Mouse (Mus musculus): ENCODE measurements around the gene Hyal2.
"Not testable (repeated sequence)": the region's sequence is repeated elsewhere in the genome, so short reads cannot be mapped to it uniquely, and the experiment has no call there.

The Hyal2 gene

GRCm38 (mm10) chr9:107547026-107547425, 20.7 kb upstream of the Hyal2 start, which contains the start of gene Zmynd10:
Gene Zmynd10, plus strand, starts transcription at chr9:107547298.
- DNase-seq = peak; percentile 72 to 73

GRCm38 (mm10) chr9:107547957-107548356, 19.8 kb upstream of the Hyal2 start:
- no peak for DNase-seq

DNA sequence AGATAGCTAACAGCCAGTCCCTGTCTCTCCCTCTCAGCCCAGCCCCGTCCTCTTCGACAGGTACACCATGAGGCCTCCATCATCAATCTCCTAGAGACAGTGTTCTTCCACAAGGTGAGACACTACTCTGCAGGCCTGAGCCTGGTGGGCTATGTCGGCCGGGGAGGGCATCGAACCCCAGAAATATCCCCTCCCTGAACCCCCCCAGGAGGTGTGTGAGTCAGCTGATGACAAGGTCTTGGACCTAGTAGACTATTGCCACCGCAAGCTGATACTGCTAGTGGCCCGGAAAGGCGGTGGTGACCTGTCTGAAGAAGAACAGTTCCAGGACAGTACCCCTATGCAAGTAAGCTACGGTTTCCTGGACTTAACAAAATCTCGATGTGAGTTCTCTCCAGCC, 18.9 kb upstream of the Hyal2 start:
- DNase-seq = no peak

- no peak for DNase-seq
These were observed 18.3 kb upstream of the Hyal2 start for GRCm38 (mm10) chr9:107549297-107550074.

- DNase-seq = no peak
These were observed 17.1 kb upstream of the Hyal2 start for GRCm38 (mm10) chr9:107550491-107551116.

DNA sequence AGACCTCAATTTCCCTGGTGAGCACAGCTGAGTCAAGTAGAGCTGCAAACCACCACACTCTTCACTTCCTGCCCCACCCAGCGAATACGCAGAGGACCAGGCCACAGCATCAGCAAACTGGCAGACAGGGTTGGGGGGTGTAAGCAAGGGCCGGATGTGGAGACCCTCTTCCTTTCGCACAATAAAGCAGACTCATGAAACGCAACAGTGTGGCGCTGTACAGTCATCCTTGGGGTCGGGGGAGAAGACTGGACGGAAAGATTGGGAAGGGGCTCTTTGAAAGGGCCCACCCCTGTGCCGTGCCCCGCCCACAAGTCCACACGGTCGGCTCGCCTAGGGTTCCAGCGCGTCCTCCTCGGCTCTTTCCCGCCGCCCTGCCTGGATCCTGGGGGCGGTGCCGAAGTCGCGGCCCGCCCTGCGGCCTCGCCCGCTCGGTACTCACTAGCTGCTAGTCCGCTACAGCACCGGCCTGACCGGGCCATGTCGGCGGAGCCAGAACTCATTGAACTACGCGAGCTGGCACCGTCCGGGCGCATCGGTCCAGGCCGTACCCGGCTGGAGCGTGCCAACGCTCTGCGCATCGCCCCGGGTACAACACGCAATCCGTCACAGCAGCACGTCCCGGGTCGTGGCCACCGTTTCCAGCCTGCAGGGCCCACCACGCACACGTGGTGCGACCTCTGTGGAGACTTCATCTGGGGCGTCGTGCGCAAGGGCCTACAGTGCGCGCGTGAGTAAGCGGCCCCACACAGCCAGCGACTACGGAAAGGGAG, 16.4 kb upstream of the Hyal2 start, which contains the start of gene Rassf1:
Rassf1 (plus strand) TSS at position 439 of the 773 bp plus-strand sequence.
- peak; percentile 58 to 62 for DNase-seq

DNA sequence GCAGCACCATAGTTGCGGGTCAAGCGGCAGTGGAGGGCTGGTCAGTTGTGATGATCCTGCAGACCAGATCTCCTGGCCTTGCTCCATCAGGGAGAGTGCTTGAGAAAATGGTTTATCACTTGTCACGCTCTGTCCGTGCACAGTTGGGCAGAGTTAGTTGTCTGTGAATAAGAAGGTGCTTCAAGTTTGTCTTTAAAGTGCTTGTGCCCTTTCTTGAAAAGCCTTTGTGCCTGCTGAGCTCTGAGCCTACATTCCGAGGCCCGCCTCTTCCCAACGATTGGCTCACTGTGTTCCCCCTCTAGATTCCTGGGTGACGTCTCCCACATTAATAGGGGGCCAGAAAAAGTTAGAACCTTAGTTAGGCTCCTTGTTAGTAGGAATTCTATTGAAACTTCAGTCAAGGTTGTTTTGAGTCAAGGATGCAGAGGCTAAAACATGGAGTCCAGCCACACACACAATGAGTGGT, 15.8 kb upstream of the Hyal2 start:
- no peak for DNase-seq

- no peak for DNase-seq
These were observed 14.9 kb upstream of the Hyal2 start for GRCm38 (mm10) chr9:107552690-107553393.

DNA sequence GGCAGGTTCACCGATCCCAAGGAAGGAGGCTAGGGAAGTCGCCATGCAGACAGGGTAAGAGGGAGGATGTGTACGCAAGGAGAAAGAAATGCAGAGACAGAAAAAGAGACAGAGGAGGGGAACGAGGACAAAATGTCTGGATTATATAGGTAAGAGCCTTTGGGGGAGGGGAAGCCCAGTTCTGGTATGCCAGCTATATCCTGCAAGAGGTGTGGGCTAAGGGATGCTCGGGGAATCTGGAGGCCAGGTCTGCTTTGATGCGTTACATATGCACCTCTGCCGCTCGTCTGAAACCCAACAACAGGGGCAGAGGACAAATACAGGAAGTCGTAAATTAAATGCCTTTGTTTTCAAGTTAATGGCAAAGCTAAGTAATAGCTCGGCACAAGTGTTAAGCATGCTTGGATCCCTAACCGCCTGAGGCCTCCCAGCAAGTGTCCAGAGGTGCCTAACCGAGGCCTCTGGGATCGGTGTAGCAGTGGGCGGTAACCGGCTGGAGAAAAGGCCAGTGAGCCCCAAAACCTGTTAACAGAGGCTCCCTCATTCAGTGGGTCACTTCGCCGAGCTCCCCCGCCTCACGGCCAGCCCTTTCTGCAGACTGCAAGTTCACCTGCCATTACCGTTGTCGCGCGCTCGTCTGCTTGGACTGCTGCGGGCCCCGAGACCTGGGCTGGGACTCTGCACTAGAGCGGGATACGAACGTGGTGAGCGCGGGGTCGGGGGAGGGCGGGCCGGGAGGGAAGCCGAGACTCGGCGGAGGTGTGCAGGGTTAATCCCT, 14.0 kb upstream of the Hyal2 start:
- peak; percentile 54 for DNase-seq

DNA sequence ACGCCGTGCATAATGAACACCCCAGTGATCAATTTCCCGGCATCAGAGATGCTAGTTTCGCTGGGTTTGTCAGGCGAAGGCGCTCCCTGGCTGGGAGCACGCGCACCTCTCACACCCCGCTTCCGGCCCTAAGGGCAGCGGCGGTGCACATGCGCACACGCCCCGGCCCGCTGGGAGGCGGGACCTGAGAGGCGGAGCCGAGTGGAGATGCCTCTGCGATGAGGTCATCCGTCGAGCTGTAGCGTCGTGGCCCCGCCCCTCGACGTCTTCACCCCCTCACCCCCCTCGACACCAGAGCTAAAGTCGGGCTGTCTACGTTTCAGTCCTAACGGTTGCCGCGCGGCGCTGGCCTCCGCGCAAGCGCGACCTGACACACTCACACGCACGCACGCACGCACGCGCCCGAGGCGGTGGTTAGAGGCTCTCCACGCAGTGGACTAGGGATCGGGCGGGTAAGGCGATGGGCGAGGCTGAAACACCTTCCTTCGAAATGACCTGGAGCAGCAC, 13.4 kb upstream of the Hyal2 start:
- DNase-seq = peak; percentile 93

- DNase-seq = no peak
These were observed 12.7 kb upstream of the Hyal2 start for GRCm38 (mm10) chr9:107555031-107555457.

DNA sequence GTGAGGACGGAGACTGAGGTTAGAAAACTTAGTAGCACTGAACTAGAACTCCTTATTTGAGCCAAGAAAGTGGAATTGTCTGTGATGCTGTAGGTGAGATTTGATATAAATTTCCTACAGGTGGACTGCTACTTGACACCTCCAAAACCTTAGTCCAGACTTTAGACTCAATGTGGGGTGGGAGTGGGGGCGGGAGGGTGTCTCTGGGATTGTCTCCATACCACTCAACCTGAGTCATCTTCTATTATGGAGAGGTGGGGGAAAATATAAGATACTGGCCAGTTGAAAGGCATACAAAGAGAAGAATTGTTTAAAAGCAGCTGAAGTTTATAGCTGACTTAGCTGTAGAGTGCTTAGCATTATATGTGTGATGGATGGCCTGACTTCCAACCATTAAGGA, 12.0 kb upstream of the Hyal2 start:
- no peak for DNase-seq

GRCm38 (mm10) chr9:107556346-107556745, 11.4 kb upstream of the Hyal2 start:
- DNase-seq = no peak

GRCm38 (mm10) chr9:107563029-107563581, 4.6 kb upstream of the Hyal2 start, which contains the start of gene Tusc2:
Gene Tusc2, plus strand, starts transcription at chr9:107563255.
- peak; percentile 85 to 87 for DNase-seq

DNA sequence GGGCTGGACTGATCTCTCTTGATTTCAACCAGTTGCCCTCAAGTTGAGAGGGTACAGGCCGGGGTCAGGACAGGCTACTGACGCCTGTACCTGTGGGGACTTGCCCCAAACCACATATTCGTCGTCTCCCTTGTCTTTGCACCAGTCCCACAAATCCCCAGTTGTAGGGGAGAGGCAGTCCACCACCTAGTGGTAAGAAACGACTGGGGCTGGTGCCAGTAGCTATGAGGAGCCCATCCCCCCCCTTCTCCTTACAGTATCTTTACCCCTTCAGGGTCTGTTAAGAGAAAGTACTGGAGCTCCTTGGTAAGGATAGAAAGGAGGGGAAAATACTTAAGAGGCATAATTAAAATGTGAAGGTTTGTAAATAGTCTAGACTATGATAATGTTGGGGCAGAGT, 2.2 kb upstream of the Hyal2 start:
- DNase-seq = not testable (repeated sequence)

DNA sequence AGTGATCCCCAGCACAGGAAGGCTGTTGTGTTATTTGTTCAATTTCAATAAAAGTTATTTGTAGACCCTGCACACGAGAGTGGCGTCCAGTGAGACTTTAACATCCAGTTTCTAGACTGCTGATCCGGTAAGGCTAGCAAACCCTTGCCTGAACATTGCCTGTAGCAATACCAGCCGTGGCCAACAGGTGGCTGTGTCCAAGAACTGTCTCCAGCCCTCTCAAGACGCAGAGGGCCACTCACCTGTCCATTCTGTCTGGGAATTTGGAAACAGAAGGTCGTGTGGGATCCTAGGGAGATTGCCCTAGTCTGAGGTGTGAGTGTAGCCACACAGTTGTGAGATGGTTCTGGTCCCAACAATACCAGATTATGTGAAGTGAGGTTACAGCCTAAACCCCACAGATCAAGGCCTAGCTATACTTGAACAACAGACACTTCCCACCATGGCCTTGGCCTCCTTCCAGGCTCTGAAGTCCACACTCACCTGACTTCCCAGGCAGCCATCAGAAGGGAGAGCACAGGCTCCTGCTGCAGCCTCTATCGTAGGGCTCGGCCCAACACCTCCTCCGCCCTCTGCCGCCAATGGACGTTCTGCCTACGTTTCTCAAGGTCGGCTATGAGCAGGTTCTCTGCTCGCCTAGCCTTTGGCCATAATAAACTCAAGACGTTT, 1.6 kb upstream of the Hyal2 start:
- DNase-seq = peak; percentile 63 to 85

- no peak for DNase-seq
These were observed 890 bp upstream of the Hyal2 start for GRCm38 (mm10) chr9:107566855-107567254.

DNA sequence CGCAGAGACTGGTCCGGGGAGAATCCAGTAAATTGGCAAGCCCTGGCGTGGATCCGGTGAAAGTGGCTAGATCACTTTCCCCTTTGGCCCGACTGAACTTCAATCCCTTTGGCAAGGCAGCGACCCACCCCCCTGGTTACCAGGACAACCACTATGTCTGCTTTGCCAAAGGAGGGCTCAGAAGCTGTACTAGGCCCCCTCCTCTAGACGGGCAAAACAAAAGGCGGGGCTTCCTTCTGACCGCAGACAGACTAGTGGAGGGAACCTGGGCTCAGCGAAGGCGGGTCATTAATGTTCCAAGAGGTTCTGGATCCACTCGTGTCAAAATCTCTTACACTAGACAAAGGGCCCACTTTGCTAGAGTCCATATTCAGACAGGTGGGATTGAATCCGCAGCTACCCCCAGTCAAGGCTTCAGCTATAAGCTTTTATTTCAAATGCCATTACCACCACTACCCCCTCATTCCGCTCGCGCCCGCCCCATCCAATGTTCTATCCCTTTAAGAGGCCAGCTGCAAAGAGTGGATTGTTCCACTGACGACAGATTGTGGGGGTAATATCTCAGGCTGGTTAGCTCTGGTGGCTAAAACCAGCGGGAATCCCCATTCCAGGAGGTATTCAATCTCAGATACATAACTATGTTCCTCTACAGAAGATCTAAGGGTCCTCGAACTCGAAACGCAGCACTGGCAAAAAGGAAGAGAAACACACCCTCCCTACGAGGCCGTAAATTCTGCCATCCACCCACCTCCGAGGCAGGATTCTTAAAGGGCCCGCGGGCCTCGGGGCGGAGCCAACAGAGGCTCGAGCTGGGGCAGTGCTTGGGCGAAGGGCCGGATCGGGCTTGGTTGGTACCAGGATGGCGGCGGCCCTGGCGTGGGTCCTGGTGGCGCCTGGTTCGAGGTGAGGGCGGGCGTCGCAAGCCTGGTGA, 851 bp downstream of the Hyal2 start:
- peak; percentile 71 to 80 for DNase-seq

DNA sequence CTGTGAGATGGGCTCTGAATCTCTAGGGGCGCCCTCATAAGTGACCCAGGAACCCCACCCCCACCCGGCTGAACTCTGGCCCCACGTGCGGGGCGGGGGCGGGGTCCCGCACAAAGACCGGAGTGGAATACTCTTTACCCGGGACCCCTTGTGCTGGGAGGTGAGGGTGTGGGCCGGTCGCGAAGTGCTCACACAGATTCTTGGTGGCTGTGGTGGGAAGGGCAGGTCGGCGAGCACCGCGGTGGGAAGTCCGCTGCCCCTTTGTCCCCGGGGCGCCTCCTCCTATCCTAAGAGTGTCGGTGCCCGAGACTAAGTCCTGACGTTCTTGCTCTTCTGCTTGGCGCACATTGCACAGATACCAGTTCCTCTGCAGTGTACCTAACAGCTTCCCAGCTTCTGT, 1.5 kb downstream of the Hyal2 start:
- no peak for DNase-seq
